Mouse (Mus musculus): Measurements from ENCODE around the gene Actn1. TPM values are rescaled to one million over a fixed set of nuclear protein-coding genes. Genes with fewer than 3 reads are reported as not detected.

The Actn1 gene
- total and polyA plus RNA-seq, 2 experiments from 2014 or later: 15.7 to 85.3 TPM

DNA sequence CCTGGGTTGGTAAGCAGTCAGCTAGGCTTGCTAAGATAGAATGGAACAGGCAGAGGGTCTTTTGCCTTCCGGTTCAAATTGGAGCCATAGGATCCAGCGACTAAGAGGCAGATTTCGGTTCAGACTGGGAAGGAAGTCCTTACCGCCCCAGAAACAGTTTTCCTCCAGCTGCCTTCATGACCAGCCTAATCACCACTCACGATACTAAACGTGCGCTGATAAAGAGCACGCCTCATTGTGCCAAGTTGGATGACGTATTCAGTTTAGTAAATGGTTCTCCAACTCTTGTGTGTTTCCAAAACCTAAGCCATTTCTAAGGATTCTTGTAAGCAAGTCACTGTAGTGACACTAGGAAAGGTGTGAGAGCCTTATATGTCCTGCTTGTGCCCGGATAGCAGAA lies 18.7 kb upstream of the Actn1 start:
- H3K4me3 ChIP-seq (ENCODE audit: low read depth, low read length): no peak overlapping the region
- no peaks in the 10 kb centered on the region for H3K27me3 ChIP-seq (ENCODE audit: control insufficient read depth, insufficient read depth, low read length)
- no peak overlapping the region for H3K4me2 ChIP-seq (ENCODE audit: low read depth, low read length)
- ATAC-seq (ENCODE audit: insufficient read depth, low read depth) (peak; percentile 43; the same call in 1 of the 2 replicates), DNase-seq (ENCODE audit: low spot score) (peak; percentile 26)
- peaks cover 15% of the 10 kb centered on the region; the same call in 1 of the 2 replicates for H3K4me1 ChIP-seq (ENCODE audit: control insufficient read depth, insufficient read depth)
- no peak overlapping the region for H3K9ac ChIP-seq (replicated peaks; ENCODE audit: low read depth, low read length)
- TF ChIP-seq EP300 (IDR thresholded peaks at IDR 0.05; ENCODE audit: low read depth) (no peak), CTCF (IDR thresholded peaks at IDR 0.05; ENCODE audit: low read depth) (no peak)
- H3K36me3 ChIP-seq (replicated peaks; ENCODE audit: control insufficient read depth, insufficient read depth, low read length): no peaks in the 10 kb centered on the region
- H3K9me3 ChIP-seq (replicated peaks; ENCODE audit: control insufficient read depth, low read length): no peaks in the 10 kb centered on the region
- H3K27ac ChIP-seq (ENCODE audit: low read depth): no peak overlapping the region
- WGBS: 32% methylated on average over 10 of the region's 10 CpGs

DNA sequence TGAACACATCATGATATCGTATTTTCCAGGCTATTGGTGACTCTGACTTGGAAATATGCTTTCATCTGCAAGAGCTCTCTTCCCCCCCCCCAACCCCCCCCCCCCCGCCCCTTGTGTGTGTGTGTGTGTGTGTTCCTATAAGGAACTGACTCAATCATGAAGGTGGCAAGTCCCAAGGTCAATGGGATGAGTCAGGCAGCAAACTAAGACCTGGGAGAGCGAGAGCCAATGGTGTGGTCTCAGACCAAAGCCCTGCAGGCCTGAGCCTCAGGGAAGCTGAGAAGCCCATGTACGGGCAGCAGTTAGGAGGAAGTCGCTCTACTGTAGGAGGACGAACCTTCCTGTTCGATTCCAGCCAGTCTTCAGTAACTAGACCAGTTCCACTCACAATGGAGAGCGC lies 17.3 kb upstream of the Actn1 start:
- H3K9ac ChIP-seq (replicated peaks; ENCODE audit: low read depth, low read length): no peak overlapping the region
- H3K4me2 ChIP-seq (ENCODE audit: low read depth, low read length): no peak overlapping the region
- H3K9me3 ChIP-seq (replicated peaks; ENCODE audit: control insufficient read depth, low read length): no peaks in the 10 kb centered on the region
- TF ChIP-seq EP300 (IDR thresholded peaks at IDR 0.05; ENCODE audit: low read depth): no peak
- no peak for TF ChIP-seq CTCF (IDR thresholded peaks at IDR 0.05; ENCODE audit: low read depth)
- no peak for DNase-seq (ENCODE audit: low spot score)
- peaks cover 15% of the 10 kb centered on the region; the same call in 1 of the 2 replicates for H3K4me1 ChIP-seq (ENCODE audit: control insufficient read depth, insufficient read depth)
- 83% methylated on average over 7 of the region's 8 CpGs for WGBS
- no peak for ATAC-seq (ENCODE audit: insufficient read depth, low read depth)
- H3K4me3 ChIP-seq (ENCODE audit: low read depth, low read length): no peak overlapping the region
- no peaks in the 10 kb centered on the region for H3K27me3 ChIP-seq (ENCODE audit: control insufficient read depth, insufficient read depth, low read length)
- H3K27ac ChIP-seq (ENCODE audit: low read depth): no peak overlapping the region
- no peaks in the 10 kb centered on the region for H3K36me3 ChIP-seq (replicated peaks; ENCODE audit: control insufficient read depth, insufficient read depth, low read length)

DNA sequence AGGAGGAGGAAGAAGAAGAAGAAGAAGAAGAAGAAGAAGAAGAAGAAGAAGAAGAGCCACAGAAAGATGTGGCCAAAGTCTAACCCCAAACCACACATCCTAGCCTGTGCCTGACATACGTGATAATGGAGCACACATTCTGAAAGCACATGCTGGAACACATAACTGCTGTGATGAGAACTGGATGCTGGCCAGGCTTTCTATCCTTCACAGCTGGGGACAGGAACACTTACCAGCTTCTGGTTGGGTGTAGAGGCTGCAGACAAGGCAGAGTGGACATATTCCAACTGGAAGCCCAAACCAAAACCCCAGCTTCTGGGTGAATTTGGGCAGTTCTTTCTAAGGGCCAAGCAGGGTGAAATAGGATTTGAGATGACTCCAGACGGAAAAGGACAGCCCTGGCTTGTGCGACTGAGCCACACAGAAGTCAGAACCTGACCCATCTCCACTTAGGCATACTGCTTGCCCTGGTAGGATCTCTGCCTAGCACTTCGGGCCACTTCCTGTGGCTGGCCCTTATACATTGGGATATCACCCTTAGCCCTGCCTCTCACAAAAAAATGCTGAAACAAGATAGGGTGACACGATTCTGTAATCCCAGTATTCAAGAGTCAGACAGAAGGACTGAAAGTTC lies 15.1 kb upstream of the Actn1 start:
- ATAC-seq (ENCODE audit: insufficient read depth, low read depth) (peak; percentile 66), DNase-seq (ENCODE audit: low spot score) (peak; percentile 70)
- peaks cover 23% of the 10 kb centered on the region for H3K4me1 ChIP-seq (ENCODE audit: control insufficient read depth, insufficient read depth)
- no peak overlapping the region for H3K27ac ChIP-seq (ENCODE audit: low read depth)
- H3K4me2 ChIP-seq (ENCODE audit: low read depth, low read length): no peak overlapping the region
- H3K9me3 ChIP-seq (replicated peaks; ENCODE audit: control insufficient read depth, low read length): no peaks in the 10 kb centered on the region
- TF ChIP-seq EP300 (IDR thresholded peaks at IDR 0.05; ENCODE audit: low read depth): no peak
- TF ChIP-seq CTCF (IDR thresholded peaks at IDR 0.05; ENCODE audit: low read depth): no peak
- WGBS: 62% methylated on average over 5 of the region's 5 CpGs
- no peaks in the 10 kb centered on the region for H3K27me3 ChIP-seq (ENCODE audit: control insufficient read depth, insufficient read depth, low read length)
- no peaks in the 10 kb centered on the region for H3K36me3 ChIP-seq (replicated peaks; ENCODE audit: control insufficient read depth, insufficient read depth, low read length)
- no peak overlapping the region for H3K4me3 ChIP-seq (ENCODE audit: low read depth, low read length)
- H3K9ac ChIP-seq (replicated peaks; ENCODE audit: low read depth, low read length): no peak overlapping the region

DNA sequence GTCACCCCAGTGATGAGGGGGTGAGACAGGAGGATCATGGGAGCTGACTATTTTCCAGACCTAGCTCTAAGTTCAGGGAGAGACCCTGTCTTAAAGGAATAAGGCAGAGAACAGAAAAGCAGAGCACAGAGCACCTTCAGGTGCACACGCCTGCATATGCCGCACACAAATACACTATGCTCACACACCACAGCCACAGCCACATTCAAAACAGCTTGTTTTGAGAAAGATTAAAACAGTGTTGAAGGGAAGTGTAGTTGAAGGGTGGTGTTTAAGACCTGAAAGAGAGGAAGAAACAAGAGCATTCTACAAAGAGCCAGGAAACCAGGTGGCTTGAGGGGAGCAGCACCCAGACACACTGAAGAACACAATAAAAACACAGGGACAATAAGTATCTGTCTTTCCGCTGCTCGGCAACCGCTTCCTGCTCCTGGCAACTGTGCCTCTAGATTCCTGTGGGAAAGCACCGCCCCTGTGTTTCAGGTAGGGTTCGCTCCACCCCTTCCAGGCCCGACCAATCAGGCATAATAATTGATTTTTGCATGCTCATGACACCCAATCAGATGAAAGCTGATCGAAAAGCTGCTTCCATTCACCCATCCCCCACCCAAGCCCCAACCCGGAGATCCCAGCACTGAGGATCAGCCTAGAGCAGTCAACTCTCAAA lies 13.0 kb upstream of the Actn1 start:
- Histone ChIP-seq H3K4me2 (ENCODE audit: low read depth, low read length) (no peak overlapping the region), H3K27me3 (ENCODE audit: control insufficient read depth, insufficient read depth, low read length) (no peaks in the 10 kb centered on the region), H3K36me3 (replicated peaks; ENCODE audit: control insufficient read depth, insufficient read depth, low read length) (no peaks in the 10 kb centered on the region), H3K4me1 (ENCODE audit: control insufficient read depth, insufficient read depth) (peaks cover 20% of the 10 kb centered on the region), H3K27ac (ENCODE audit: low read depth) (peak overlapping the region; percentile 7; the same call in 1 of the 2 replicates), H3K9me3 (replicated peaks; ENCODE audit: control insufficient read depth, low read length) (no peaks in the 10 kb centered on the region), H3K4me3 (ENCODE audit: low read depth, low read length) (no peak overlapping the region), H3K9ac (replicated peaks; ENCODE audit: low read depth, low read length) (no peak overlapping the region)
- TF ChIP-seq EP300 (IDR thresholded peaks at IDR 0.05; ENCODE audit: low read depth) (no peak), CTCF (IDR thresholded peaks at IDR 0.05; ENCODE audit: low read depth) (no peak)
- 41% methylated on average over 10 of the region's 10 CpGs for WGBS
- no peak for DNase-seq (ENCODE audit: low spot score)
- ATAC-seq (ENCODE audit: insufficient read depth, low read depth): no peak

DNA sequence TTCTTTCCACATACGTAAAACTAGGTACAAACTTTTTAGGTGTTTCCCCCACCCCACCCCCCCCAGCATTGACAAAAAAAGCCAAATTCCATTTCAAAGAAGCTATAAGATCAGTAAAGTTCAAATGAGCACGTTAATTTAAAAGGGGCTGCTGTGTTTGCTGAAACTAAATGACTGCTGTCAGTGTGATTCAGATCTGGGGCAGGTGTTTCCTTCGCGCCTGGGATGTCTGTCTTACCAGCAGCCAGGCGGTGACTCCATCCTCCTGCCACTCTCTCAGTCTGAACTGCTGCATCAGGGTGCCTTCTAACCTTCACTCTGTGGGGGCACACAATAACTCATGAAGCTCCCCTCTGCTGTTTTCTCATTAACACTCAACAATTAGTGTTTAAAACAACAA lies 11.6 kb upstream of the Actn1 start:
- no peaks in the 10 kb centered on the region for H3K9me3 ChIP-seq (replicated peaks; ENCODE audit: control insufficient read depth, low read length)
- no peak for ATAC-seq (ENCODE audit: insufficient read depth, low read depth)
- no peak overlapping the region for H3K4me3 ChIP-seq (ENCODE audit: low read depth, low read length)
- no peak overlapping the region for H3K4me2 ChIP-seq (ENCODE audit: low read depth, low read length)
- no peak for DNase-seq (ENCODE audit: low spot score)
- H3K9ac ChIP-seq (replicated peaks; ENCODE audit: low read depth, low read length): no peak overlapping the region
- H3K27me3 ChIP-seq (ENCODE audit: control insufficient read depth, insufficient read depth, low read length): no peaks in the 10 kb centered on the region
- H3K27ac ChIP-seq (ENCODE audit: low read depth): peak overlapping the region; percentile 7; the same call in 1 of the 2 replicates
- TF ChIP-seq EP300 (IDR thresholded peaks at IDR 0.05; ENCODE audit: low read depth) (no peak), CTCF (IDR thresholded peaks at IDR 0.05; ENCODE audit: low read depth) (no peak)
- peaks cover 20% of the 10 kb centered on the region for H3K4me1 ChIP-seq (ENCODE audit: control insufficient read depth, insufficient read depth)
- no peaks in the 10 kb centered on the region for H3K36me3 ChIP-seq (replicated peaks; ENCODE audit: control insufficient read depth, insufficient read depth, low read length)
- WGBS: 67% methylated on average over 5 of the region's 5 CpGs

Measured in heart, postnatal 0 days (tissue).